Mouse (Mus musculus) cerebellum, adult 2 months (tissue): ENCODE measurements around the gene Fgf18.

Experiments
- CTCF ChIP-seq: fragments of 200-500 bp; IDR thresholded peaks from 2 replicates; pipeline ENCODE4 v1.5.1; 2011; ENCODE audit warnings: low read depth, mild to moderate bottlenecking, control low read depth, low read length, moderate library complexity, borderline replicate concordance; ENCODE audit not compliant: insufficient read depth
- POLR2A ChIP-seq: fragments of 200-500 bp; IDR thresholded peaks from 2 replicates; pipeline ENCODE4 v1.6.1; 2011; ENCODE audit warnings: low read length, control low read depth, borderline replicate concordance; ENCODE audit not compliant: insufficient read depth

- TF ChIP-seq CTCF, result no peak
- no peak for TF ChIP-seq POLR2A
These were observed 48.8 kb downstream of the Fgf18 start for GRCm38 (mm10) chr11:33098446-33098845.
